Mouse (Mus musculus) erythroblast, embryonic 14.5 days (primary cell): ENCODE measurements around the gene Rps27rt. TPM values are rescaled to one million over a fixed set of nuclear protein-coding genes. Genes with fewer than 3 reads are reported as not detected.

Experiments
- H3K27me3 ChIP-seq: 2 replicates; pipeline ENCODE4 v1.6.1; 2012; ENCODE audit warnings: inconsistent platforms; ENCODE audit not compliant: control insufficient read depth
- H3K36me3 ChIP-seq: 2 replicates; pipeline ENCODE4 v1.6.1; 2012; ENCODE audit warnings: mild to moderate bottlenecking, inconsistent platforms; ENCODE audit not compliant: control insufficient read depth
- H3K4me1 ChIP-seq: 2 replicates; pipeline ENCODE4 v1.6.1; 2012; ENCODE audit warnings: inconsistent platforms; ENCODE audit not compliant: control insufficient read depth
- H3K4me3 ChIP-seq: replicated peaks from 2 replicates; pipeline ENCODE3; 2012; ENCODE audit warnings: moderate library complexity, mild to moderate bottlenecking, inconsistent platforms
- H3K9me3 ChIP-seq: 2 replicates; pipeline ENCODE4 v1.6.1; 2012; ENCODE audit warnings: low read length, inconsistent platforms, mixed read lengths; ENCODE audit not compliant: control insufficient read depth
- GATA1 ChIP-seq: IDR thresholded peaks from 2 replicates; pipeline ENCODE4 v1.6.1; 2012; ENCODE audit warnings: low read length, inconsistent platforms, mixed read lengths
- TAL1 ChIP-seq: IDR thresholded peaks from 3 replicates; pipeline ENCODE4 v1.6.1; 2012; ENCODE audit warnings: low read length, inconsistent platforms, mixed read lengths
- polyA plus RNA-seq: library from polyadenylated mRNA; stranded (reverse); fragments of >175 nt; gene quantifications from 2 replicates; pipeline ENCODE4 v1.2.3, GENCODE M21; 2012

Gene Rps27rt
- polyA plus RNA-seq, 1 experiment = not detected

DNA sequence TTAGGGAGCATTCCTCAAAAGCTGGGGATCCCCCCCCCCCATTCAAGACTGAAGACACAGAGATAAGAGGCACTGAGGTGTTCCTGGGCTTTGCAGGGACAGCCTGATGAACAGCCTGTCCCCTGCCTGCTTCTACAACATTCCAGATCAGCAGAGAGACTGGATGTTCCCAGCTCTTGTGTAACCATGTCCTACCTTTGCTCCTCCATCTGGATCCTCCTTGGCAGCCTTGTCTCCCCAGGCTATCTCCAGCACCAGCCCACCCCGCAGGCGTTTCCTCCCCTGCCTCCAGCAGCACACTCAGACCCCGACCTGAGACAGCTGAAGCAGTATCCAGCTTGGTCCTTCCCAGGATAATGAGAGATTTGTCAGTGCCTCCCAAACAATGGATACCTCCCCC is 18.4 kb downstream of the Rps27rt start:
- TF ChIP-seq GATA1 (no peak), TAL1 (no peak)
- H3K9me3 ChIP-seq = peaks cover 7% of the 10 kb centered on the region; the same call in 1 of the 2 replicates
- no peaks in the 10 kb centered on the region for H3K36me3 ChIP-seq
- H3K4me3 ChIP-seq = no peak overlapping the region
- no peaks in the 10 kb centered on the region for H3K4me1 ChIP-seq
- no peaks in the 10 kb centered on the region for H3K27me3 ChIP-seq

- TF ChIP-seq TAL1 (no peak), GATA1 (no peak)
- no peaks in the 10 kb centered on the region for H3K27me3 ChIP-seq
- H3K4me1 ChIP-seq = no peaks in the 10 kb centered on the region
- H3K9me3 ChIP-seq = peaks cover 3% of the 10 kb centered on the region; the same call in 1 of the 2 replicates
- H3K36me3 ChIP-seq = no peaks in the 10 kb centered on the region
- no peak overlapping the region for H3K4me3 ChIP-seq
These were observed 21.7 kb downstream of the Rps27rt start for GRCm38 (mm10) chr9:114960844-114961243.

- Histone ChIP-seq H3K4me3 (no peak overlapping the region), H3K4me1 (no peaks in the 10 kb centered on the region), H3K36me3 (no peaks in the 10 kb centered on the region), H3K9me3 (peaks cover 4% of the 10 kb centered on the region; the same call in 1 of the 2 replicates), H3K27me3 (no peaks in the 10 kb centered on the region)
- no peak for TF ChIP-seq TAL1
- TF ChIP-seq GATA1 = no peak
These were observed 22.3 kb downstream of the Rps27rt start for GRCm38 (mm10) chr9:114960043-114960789.

DNA sequence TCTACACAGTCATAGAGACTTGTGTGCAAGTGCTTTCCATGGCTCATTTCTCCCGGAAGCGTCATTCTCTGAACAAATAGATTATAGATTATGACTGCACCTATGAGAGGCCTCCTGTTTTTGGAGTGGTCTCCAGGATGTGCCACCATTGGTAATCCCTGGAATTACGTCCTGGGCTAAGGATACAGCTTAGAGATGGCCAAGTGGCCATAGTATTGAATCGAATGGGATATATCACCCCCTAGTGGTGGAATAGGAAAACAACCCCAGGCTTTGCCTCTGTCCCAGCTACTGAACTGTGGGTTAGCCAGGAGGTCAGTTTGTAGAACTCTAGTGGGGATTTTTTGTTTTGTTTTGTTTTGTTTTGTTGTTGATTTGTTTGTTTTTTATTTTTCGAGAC is 25.6 kb downstream of the Rps27rt start:
- no peaks in the 10 kb centered on the region for H3K4me1 ChIP-seq
- no peak overlapping the region for H3K4me3 ChIP-seq
- H3K36me3 ChIP-seq = no peaks in the 10 kb centered on the region
- no peak for TF ChIP-seq GATA1
- no peak for TF ChIP-seq TAL1
- peaks cover 4% of the 10 kb centered on the region; the same call in 1 of the 2 replicates for H3K9me3 ChIP-seq
- no peaks in the 10 kb centered on the region for H3K27me3 ChIP-seq

GRCm38 (mm10) chr9:114955340-114955739 is 27.2 kb downstream of the Rps27rt start:
- no peak for TF ChIP-seq TAL1
- no peaks in the 10 kb centered on the region for H3K27me3 ChIP-seq
- H3K4me3 ChIP-seq = no peak overlapping the region
- no peaks in the 10 kb centered on the region for H3K36me3 ChIP-seq
- peaks cover 4% of the 10 kb centered on the region; the same call in 1 of the 2 replicates for H3K9me3 ChIP-seq
- no peaks in the 10 kb centered on the region for H3K4me1 ChIP-seq

GRCm38 (mm10) chr9:114952866-114953265 is 29.7 kb downstream of the Rps27rt start:
- Histone ChIP-seq H3K9me3 (peaks cover 4% of the 10 kb centered on the region; the same call in 1 of the 2 replicates), H3K27me3 (no peaks in the 10 kb centered on the region), H3K4me1 (no peaks in the 10 kb centered on the region), H3K36me3 (no peaks in the 10 kb centered on the region), H3K4me3 (no peak overlapping the region)
- TF ChIP-seq TAL1 = no peak
- TF ChIP-seq GATA1 = no peak

- Histone ChIP-seq H3K4me3 (no peak overlapping the region), H3K4me1 (no peaks in the 10 kb centered on the region), H3K36me3 (no peaks in the 10 kb centered on the region), H3K9me3 (peaks cover 2% of the 10 kb centered on the region; the same call in 1 of the 2 replicates), H3K27me3 (no peaks in the 10 kb centered on the region)
- TF ChIP-seq GATA1 (no peak), TAL1 (no peak)
These were observed 34.1 kb downstream of the Rps27rt start for GRCm38 (mm10) chr9:114948395-114948794.

GRCm38 (mm10) chr9:114945576-114945975 is 37.0 kb downstream of the Rps27rt start:
- TF ChIP-seq GATA1 (no peak), TAL1 (no peak)
- Histone ChIP-seq H3K4me1 (no peaks in the 10 kb centered on the region), H3K27me3 (no peaks in the 10 kb centered on the region), H3K36me3 (no peaks in the 10 kb centered on the region), H3K4me3 (no peak overlapping the region), H3K9me3 (peaks cover 11% of the 10 kb centered on the region)

- TF ChIP-seq GATA1 = no peak
- no peak for TF ChIP-seq TAL1
- H3K4me1 ChIP-seq = no peaks in the 10 kb centered on the region
These were observed 37.9 kb downstream of the Rps27rt start for GRCm38 (mm10) chr9:114944642-114945041.

DNA sequence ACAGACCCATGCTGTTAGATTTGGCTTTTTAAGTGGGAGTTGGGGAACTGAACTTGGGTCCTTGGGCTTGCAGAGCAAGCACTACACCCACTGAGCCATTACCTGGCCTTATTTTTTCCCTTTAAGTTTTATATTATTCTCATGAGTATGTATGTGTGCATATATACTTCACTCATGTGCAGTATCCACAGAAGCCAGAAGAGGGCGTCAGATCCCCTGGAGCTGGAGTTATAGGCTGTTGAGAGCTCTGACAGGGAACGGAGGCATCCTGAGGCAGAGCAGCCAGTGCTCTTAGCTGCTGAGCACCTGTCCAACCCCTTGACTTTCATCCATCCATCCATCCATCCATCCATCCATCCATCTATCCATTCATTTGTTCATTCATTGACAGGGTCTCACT is 45.9 kb downstream of the Rps27rt start:
- H3K9me3 ChIP-seq = peaks cover 3% of the 10 kb centered on the region
- no peaks in the 10 kb centered on the region for H3K36me3 ChIP-seq
- peaks cover 20% of the 10 kb centered on the region for H3K4me1 ChIP-seq
- H3K4me3 ChIP-seq = no peak overlapping the region
- TF ChIP-seq GATA1 = no peak
- TF ChIP-seq TAL1 = no peak
- no peaks in the 10 kb centered on the region for H3K27me3 ChIP-seq

More at GRCm38 (mm10) chr9:114944642-114945041, 37.9 kb downstream of the Rps27rt start:
- peaks cover 11% of the 10 kb centered on the region for H3K9me3 ChIP-seq
- no peaks in the 10 kb centered on the region for H3K27me3 ChIP-seq
- no peaks in the 10 kb centered on the region for H3K36me3 ChIP-seq
- H3K4me3 ChIP-seq = no peak overlapping the region
